Mouse (Mus musculus) kidney, adult 8-10 months (tissue): ENCODE data around the gene Pkig.
"Not testable (repeated sequence)": the region's sequence is repeated elsewhere in the genome, so short reads cannot be mapped to it uniquely, and the experiment has no call there.

Source experiments
- DNase-seq, 2 experiments: peaks; one replicate each; pipeline ENCODE4 v3.0.0; 2022

The Pkig gene

DNA sequence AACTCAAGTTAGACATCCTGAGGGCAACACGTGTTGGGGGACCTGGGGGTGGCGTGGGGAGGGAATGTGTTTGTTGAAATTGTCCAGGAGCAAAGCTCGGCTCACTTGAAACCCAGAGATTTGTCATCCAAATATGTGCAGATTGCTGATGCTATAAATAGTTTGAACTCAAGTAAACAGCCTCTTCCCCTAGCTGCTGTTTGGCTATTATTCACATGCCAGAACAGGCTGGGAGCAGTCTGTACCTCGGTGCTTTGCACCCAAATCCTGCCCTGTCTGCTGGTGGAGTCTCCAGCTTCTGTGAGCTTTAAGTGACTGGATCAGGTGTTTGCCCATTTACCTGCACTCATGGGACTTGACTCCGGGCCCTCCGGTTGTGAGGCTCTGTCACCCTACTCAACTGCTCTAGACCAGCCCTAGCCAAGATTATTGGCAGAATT is 27.6 kb downstream of the Pkig start:
- DNase-seq = peak; percentile 41 to 58

DNA sequence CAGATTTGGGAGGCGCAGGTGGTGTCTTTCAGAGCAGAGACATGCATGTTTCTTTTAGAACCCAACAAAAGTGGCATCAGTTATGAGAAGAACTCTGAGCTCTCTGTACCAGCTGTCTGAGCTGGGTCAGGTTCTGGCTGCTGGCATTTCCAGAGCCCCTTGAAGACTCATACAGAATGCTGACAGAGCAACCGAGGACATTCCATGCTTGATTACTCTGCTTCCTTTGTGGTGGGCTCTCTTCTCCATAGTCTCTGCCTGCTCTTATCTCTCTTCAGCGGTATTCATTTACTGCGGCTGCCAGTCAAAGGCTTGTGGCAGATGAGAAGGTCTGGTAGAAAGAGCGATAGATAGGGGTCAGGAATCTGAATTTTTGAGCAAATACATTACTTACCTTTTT is 28.0 kb downstream of the Pkig start:
- no peak for DNase-seq

DNA sequence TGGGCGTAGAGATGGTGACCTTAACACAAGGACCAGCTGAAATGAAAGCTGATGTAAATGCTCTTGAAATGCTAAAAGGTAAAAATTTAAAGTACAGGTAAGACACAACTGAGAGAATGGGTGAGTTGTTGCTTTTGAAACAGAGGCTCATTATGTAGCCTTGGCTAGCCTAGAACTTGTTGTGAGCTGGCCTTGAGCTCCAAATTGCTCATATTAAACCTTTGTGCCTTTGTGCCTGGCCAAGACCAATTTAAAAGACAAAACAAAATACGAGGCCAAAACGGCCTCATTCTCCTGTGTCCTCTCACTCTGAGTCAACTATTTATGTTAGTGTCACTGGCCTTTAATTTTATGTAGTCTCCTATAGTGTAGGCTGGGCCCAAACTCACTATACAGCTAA is 28.7 kb downstream of the Pkig start:
- DNase-seq = no peak

DNA sequence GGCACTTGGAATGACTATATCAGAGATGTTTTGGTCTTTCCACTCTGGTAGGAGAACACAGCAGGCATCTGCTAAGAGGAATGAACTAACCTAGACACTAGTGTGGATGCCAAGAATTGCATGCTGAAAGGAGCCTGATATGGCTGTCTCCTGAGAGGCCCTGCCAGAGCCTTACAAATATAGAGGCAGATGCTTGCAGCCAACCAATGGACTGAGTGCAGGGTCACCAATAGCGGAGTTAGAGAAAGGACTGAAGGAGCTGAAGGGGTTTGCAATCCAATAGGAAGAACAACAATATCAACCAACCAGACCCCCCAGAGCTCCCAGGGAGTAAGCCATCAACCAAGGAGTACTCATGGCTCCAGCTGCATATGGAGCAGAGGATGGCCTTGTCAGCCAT is 30.2 kb downstream of the Pkig start:
- DNase-seq = not testable (repeated sequence)

DNA sequence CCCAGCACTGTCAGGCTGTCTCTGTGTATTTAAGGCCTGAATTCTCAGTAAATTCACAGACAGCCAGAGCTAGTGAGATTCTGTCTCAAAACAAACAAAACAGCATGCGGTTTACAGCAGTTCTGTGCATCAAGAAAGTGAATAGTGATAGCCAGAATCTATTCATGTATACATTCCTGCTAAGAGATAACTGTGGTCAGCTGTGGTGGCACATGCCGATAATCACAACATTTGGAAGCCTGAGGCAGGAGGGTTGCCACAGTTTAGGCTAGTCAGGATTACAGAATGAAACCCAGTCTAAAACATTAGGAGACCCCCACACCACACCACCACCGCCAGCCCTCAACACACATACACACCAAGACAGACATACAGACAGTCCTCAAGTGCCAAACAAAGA is 31.6 kb downstream of the Pkig start:
- DNase-seq = no peak

DNA sequence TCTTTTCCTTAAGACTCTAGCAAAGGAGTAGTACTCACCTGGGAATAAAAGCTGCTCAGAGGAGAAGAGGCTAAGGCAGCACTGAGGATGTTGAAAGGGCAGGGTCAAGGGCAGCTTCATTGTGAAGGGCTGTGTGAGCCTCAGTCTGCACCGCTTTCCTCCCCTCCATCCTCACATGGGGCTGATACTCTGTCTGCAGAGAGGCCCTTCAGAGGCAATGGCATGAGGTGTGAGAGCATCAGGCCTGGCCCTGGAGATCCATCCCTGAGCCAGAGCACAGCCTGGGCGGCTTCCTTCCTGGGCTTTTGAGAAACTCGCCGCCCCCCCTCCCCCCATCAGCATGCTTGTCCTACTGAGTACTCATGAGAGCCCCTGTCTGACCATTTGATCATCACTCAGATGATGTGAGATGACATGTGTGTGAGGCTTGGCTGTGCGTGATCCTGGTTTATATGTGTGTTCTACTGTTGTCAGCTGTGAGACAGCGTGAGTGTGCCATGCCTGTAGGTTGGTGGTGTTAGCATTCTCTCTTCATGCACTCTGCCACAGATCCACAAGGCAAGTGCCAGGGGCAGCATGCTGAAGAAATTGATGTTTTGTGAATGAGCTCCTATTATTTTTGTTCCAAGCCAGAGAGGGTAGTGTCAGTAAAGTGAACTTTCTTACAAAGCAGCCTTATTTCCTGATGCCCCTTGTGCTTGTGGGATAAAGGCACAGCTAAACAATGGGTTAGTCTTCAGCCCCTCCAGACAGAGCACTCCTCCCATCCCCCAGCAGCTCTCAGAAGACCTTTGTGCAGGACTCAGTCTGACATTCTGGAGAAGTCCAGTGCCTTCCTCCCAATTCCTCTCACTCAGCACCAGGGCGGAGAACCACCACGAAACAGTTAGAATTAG is 32.5 kb downstream of the Pkig start:
- no peak for DNase-seq

DNA sequence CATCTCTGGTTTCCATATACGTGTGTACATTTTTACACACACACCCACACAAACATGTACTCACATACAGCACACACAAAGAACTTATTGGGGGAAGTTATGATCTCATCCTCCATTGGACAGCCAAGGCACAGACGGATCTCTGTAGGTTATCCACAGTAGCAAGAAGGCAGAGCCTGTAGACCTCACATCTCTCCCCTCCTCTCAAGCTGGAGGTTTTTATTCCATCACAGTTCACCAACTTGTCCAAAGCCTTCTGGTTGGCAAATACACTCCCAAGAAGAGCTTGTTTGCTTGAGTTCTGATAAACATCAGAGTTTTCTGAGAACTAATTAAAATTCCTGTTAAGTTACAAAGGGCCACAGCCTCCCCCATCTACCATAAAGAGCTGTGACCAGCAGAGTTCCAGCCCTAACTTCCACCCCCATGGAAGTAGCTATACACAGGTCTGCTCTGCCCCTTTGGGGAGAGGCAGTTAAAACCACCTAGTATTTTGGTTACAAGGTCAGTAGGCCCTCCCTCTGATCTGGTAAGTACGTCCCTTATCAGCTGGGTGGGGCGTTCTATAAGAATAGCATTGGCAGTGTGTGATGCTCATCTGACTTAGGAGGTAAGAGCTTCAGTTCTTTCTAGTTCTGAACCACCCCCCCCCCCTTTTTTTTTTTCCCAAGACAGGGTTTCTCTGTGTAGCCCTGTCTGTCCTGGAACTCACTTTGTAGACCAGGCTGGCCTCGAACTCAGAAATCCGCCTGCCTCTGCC is 33.8 kb downstream of the Pkig start:
- peak in 1 of 2 experiments; percentile 40 for DNase-seq

DNA sequence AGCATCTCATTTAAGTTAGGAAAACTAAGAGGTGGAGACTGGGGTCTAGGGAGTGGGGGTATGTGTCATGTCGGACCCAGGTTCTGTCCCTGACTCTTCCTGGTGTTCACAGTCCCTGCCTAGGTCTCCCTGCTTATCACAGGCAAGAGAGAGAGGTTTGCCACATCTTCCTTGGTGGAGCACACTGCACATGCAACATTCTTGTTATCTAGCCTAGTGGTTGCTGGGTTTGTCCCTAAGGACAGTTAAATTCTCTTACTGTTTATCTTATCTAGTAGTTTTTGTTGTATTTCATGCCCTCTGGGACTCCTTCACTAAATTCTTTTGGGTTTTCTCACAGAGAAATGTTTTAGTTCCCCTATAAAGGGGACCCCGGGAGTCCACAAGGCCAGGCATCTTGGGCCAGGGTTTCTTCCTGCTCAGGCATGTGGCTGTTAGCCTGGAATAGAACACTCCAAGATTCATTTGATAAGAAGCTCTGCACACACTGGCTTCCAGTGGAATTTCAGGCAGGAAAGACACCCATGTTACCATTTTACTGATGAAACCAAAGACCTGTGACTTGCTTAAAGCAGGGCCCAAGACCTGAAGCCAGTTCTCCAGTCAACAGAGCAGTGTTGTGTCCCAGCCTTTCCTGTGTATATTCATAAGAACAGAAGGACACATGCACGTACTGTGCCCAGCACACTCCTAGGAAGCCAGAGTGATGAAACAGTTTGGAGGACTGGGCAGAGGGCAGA is 34.9 kb downstream of the Pkig start:
- peak in 1 of 2 experiments; percentile 36 for DNase-seq

DNA sequence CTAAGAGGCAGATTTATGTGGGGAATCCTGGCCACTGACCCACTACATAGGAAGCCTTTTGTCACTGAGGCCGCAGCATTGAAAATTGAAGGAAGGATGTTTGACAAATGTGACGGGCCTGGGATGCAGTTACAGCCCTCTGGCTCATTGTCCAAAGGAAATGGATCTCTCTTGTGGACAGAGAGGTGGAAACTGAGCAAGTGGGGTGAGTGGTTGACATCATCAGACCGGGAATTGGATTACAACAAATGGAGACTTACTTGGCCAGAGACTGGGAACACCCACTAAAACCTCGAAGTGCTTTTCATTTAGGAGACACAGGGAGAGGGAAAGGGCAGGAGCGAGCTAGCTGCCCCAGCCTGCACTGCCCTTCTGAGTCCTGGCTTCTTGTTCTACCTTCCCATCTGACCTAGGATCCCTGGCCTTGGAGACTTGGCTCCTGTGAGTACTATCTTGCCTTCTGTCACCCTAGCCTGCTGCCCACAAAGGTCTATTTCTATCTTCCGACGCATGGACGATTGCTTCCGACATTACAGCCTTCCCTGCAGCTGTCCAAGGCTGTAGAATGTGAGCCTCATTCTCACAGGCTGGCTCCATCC is 35.6 kb downstream of the Pkig start:
- DNase-seq = peak; percentile 54

DNA sequence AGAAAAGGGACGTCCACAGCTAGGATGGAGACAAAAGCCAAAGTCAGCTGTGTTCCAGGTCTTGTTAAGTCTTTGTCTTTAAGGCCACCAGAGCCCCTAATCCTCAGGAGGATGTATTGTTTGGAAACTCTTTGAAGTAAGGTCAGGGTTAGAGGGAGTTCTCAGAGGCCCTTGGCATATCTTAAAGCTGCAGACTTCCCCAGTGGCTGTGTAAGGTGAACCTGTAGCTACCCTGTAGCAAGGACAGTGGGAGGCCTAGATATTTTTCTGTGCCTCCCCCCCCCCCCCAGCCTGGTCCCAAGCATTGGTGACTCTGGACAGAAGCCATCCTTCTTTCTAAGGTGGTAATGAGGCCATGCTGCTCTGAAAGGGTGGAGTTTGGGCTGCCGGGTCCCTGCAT is 38.6 kb downstream of the Pkig start:
- DNase-seq = no peak

DNA sequence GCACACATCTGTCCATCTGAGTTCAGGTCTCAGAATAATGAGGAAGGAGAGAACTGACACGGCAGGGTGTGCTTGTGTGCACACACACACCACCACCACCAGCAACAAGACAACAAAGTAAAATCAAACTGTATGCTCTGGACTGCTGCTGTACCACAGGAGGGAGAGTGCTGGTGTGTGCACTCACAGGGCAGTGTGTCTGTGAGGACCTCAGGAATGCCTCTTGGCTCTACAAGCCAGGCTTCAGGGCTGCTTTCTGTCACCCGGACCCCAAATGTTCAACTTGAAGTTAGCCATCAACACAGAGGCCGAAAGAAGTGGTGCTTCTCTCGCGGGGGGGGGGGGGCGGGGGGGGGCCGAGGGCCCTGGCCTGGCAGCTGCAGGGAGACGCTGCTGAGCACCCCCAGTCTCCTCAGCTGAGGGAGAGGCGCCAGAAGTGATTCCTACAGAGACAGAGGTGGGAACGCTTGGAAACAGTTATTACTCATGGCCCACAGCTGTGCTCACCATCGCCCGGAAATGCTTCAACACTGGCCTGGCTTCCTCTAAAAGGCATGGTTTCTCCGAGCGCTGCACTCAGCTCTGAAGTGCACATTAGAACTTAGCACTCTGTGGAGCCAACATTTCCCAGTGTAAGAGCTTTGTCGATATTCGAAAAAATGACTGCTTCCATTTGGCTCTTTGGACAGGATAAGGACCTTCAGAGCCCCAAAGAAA is 39.7 kb downstream of the Pkig start:
- peak in 1 of 2 experiments; percentile 30 for DNase-seq

DNA sequence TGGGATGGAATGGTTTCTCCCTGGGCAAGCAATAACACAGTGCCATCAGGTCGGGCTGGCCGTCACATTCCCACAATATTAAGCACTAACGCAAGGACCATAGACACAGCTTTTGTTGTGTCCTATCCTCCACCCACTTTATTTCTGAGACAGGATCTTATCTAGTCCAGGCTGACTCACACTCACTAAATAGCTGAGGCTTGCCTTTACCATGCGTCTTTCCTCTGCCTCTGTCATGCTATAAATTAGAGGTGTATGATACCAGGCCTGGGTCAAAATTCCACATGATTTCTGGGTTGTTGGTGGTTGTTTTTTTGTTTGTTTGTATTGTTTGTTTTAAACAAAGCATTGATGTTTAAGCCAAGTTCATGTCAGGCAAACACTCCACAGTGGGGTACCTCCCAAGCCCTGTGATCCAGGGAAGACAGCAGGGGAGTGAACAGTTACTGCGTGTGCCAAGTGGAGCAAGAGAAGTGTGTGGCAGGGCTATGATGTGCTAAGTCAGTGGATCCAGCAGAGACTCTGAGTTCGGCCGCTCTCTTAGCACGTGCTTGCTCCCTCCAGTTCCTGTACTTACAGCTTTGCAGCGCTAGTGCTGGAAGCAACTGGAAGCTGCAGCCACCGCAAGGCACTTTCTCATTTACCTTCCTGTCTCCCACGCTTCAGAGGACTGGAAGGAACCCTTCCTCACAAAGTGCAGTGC is 41.0 kb downstream of the Pkig start:
- DNase-seq = no peak

DNA sequence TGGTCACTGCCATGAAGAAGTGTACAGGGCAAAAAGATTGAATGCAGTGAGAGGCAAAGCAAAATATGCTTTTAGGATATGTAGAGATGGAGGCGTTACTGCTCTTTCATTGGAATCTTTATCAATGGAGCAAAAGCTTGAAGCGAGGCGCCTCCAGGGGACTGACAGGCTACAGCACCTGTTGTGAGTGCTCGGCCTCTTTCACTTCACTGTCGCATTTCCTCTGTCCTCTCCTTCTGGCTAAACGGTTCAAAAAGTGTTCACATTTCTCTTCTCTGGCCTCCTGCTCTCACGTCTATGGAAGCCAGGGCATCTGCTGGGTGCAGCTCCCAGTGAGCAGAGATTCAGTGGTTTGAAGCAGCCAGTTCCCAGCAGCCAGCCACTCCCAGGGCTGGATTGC is 44.2 kb downstream of the Pkig start:
- DNase-seq = no peak

DNA sequence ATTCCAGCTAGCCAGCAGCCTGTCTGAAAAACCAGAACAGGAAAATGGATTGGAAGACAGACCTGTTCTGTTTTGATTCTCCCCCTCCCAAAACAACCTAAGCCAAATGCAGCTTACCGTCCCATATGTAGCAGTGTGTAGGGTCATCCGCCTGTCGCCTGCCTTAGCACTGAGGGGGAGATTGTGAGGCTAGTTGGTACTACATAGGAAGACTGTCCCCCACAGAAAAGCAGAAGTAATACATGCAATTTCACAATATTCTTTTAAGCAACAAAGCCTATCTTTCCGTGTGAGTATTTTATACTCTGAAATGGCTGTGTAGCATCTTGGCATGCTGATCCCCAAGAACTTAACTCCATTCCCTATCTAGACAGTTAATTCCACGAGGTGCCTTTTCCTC is 44.7 kb downstream of the Pkig start:
- DNase-seq = no peak

DNA sequence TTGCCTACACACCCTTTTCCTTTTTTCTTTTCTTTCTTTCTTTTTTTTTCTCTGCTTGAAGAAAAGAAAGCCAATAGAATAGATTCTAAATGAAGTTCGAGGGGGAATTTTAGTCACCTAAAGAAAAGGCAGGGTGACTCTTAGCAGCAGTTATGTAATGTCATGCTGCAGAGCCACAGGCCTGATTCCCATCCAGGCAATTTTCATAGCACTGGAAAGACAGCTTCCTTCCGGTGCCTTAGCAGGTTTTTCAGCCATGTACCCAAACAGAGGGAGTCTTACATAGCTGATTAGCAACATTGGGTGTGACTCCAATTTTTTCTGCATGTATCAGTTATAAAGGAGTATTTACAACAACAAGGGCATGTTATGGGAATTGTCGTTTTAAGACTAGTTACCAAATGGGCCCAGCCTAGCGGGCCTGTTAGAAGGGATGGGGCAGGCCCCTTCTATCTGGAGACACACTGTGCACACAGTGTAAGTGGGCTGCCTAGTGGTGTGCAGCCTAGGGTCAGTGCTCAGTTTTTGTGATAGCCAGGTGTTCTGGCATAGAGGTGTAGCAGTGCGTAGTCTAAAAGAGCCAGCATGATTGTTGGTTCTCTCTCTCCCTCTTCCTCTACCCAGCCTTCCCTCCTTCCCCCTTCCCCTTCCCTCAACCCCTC is 45.5 kb downstream of the Pkig start:
- no peak for DNase-seq

DNA sequence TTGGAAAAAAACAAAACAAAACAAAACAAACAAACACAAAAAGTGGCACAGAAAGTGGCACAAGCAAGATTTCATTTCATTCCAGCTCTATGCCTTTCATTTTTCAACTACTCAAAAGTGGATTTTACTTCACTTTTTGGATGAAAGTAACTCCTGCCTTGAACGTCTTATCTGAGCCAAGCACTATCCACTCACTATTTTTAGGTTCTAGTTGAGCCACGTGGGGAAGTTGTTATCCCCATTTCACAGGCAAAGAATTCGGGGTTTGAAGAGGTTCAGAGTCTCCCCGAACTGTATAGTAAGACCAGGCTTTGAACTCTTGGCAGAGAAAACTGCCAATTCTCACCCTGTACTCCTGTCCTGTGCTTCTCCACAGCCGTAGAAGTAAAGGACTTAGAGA is 50.1 kb downstream of the Pkig start:
- no peak for DNase-seq

DNA sequence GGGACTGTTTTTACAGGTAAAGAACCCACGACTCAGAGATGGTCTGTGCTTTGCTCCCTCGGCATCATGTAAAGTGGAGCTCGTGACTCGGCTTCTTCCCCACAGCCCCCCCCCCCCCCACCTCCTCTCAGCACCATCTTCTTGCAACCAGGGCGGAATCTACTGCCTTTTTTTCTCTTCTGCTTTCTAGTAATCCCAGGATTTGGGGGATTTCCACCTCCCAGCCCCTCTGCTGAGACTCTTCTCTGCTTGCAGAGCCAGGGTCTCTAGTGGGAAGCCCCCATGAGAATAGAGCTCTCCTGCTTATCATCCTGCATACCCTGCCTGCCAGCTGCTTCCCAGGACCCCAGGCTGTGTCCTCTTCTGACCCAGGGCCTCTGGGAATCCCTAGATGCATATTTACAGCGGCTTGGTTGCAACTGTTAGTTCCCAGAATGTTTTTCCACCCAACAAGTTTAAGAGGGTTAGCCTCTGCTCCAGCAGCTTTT is 50.6 kb downstream of the Pkig start:
- DNase-seq = no peak

DNA sequence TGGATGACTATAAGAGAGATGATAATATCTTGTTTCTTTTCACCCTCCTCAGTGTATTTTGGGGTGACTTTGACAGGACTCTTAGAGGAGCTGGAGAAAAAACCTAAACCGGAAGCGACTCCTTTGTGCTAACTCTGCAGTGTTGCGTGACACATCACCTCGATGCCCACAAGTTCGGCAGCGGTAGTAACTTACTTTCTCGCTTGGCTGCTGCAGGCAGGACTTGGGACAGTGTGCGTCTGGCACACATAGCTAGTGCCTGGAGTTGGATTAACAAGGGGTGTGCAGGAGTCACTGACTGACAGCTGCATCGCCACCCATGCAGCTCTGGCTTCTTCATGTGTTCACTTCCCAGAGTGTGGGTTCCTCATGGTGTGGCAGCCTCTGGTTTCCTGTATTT is 51.8 kb downstream of the Pkig start:
- no peak for DNase-seq

DNA sequence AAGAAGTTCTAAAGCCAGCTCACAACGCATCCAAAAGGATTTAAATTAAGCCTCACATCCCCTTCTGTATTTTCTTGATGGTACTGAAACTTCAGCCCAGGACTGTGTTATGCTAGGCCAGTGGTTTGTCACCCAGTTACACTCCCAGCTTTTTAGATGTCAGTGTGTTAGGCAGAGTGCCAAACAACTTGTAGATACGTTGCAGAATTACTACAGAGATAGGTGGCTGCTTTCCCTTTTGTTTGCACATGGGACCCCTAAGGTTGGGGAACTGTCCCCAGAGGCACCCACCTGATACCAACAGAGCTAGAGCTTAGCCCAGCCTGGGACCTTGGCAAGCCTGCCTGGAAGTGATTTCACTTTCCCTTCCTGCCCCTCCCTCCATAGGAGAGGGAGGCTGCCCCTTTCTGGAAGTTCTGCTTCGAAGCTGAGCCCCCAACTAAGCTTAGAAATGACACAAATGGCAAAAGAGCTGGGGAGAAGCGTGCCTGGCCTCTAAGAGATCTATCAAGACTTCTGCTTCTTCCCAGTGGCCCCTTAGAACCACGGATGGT is 52.5 kb downstream of the Pkig start:
- no peak for DNase-seq

DNA sequence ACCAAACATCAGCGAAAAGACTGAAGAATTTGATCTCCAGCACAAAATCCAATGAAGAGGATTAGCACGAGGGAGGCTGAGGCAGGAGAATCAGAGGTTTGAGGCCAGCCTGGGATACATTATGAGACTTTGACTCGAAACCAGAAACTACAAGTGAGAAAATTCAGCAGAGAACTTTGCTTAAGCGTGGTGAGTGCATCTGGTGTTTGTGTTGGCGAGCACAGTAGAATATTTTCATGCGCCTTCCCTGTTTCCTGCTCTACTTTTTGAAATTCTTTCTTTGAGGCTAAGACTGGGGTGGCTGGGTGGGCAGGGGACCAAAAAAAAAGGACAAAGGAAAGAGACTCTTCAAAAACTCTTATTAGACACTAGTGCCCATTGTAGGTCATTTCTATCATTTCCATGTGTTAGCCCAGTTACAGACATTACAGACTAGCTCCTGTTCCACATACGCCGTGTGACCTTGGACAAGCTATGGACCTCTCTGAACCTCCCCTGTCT is 53.2 kb downstream of the Pkig start:
- DNase-seq = no peak
